Mouse (Mus musculus) ES-E14 (cell line): ENCODE results near the gene Olfr183. TPM values are rescaled to one million over a fixed set of nuclear protein-coding genes. Genes with fewer than 3 reads are reported as not detected.

Experiments
- DNase-seq: peaks from one replicate; pipeline ENCODE4 v3.0.0-alpha.2; 2013; ENCODE audit warnings: low read depth, low spot score
- H3K27ac ChIP-seq: 2 replicates; pipeline ENCODE4 v1.5.1; 2012; ENCODE audit warnings: low read depth, mild to moderate bottlenecking, low read length, moderate library complexity, mixed read lengths; ENCODE audit not compliant: poor library complexity, insufficient read depth, severe bottlenecking
- H3K36me3 ChIP-seq: 2 replicates; pipeline ENCODE4 v1.6.1; 2012; ENCODE audit warnings: mild to moderate bottlenecking, low read length, moderate library complexity, mixed read lengths; ENCODE audit not compliant: control insufficient read depth, poor library complexity, insufficient read depth, severe bottlenecking
- H3K4me1 ChIP-seq, 2 experiments: fragments of 150-350 bp in 1 of 2; sonication (generic) in 1 of 2; 2 replicates each; pipeline ENCODE4 v1.6.1; 2012; ENCODE audit warnings: low read length in 2 of 2, mild to moderate bottlenecking in 1 of 2, mixed read lengths in 1 of 2; ENCODE audit not compliant: control insufficient read depth in 2 of 2, insufficient read depth in 2 of 2, poor library complexity in 1 of 2
- H3K4me3 ChIP-seq, 2 experiments: fragments of 150-350 bp in 1 of 2; sonication (generic) in 1 of 2; 2 replicates each; pipeline ENCODE4 v1.5.1; 2012; ENCODE audit warnings: low read length in 2 of 2, low read depth in 1 of 2, mild to moderate bottlenecking in 1 of 2, mixed read lengths in 1 of 2; ENCODE audit not compliant: insufficient read depth in 1 of 2, poor library complexity in 1 of 2, severe bottlenecking in 1 of 2
- H3K9ac ChIP-seq: 2 replicates; pipeline ENCODE4 v1.6.1; 2012; ENCODE audit warnings: low read depth, mild to moderate bottlenecking, low read length, mixed read lengths; ENCODE audit not compliant: poor library complexity, insufficient read depth, severe bottlenecking
- H3K9me3 ChIP-seq: fragments of 150-350 bp; sonication (generic); 2 replicates; pipeline ENCODE4 v1.6.1; 2012; ENCODE audit warnings: low read depth, mild to moderate bottlenecking, low read length; ENCODE audit not compliant: control insufficient read depth, insufficient read depth
- CHD2 ChIP-seq: IDR thresholded peaks from 2 replicates; pipeline ENCODE4 v1.6.1; 2014; ENCODE audit warnings: mild to moderate bottlenecking, low read depth, low read length, inconsistent platforms
- HCFC1 ChIP-seq: IDR thresholded peaks from 2 replicates; pipeline ENCODE4 v1.6.1; 2012; ENCODE audit warnings: low read length, inconsistent platforms, borderline replicate concordance; ENCODE audit not compliant: insufficient read depth
- MAFK ChIP-seq: IDR thresholded peaks from 2 replicates; pipeline ENCODE4 v1.6.1; 2014; ENCODE audit warnings: mild to moderate bottlenecking, low read depth, low read length, inconsistent platforms; ENCODE audit not compliant: insufficient read depth
- ZC3H11A ChIP-seq: IDR thresholded peaks from 2 replicates; pipeline ENCODE4 v1.6.1; 2012; ENCODE audit warnings: low read depth, mild to moderate bottlenecking, inconsistent platforms, low read length, borderline replicate concordance
- ZNF384 ChIP-seq: IDR thresholded peaks from 2 replicates; pipeline ENCODE4 v1.6.1; 2012; ENCODE audit warnings: low read depth, low read length, inconsistent platforms
- in situ Hi-C, 2 experiments: fragments of 600-800 bp; cut with MboI; formaldehyde crosslinking; loops; one replicate each; pipeline ENCODE4 v1.15.1; 2025; ENCODE audit warnings: low sequenced_read_pairs in 2 of 2, inconsistent platforms in 1 of 2; ENCODE audit not compliant: unreplicated experiment in 2 of 2
- total RNA-seq: library from RNA; depleted of rRNA; stranded (reverse); fragments of 300-350 nt; gene quantifications from 2 replicates; pipeline ENCODE4 v1.2.3, GENCODE M21; 2012; rRNA removed

The Olfr183 gene
- not detected in 2 replicates for total RNA-seq

- DNase-seq: no peak
- no peaks in the 10 kb centered on the region for H3K9me3 ChIP-seq
- TF ChIP-seq HCFC1 (no peak), MAFK (no peak), CHD2 (no peak), ZC3H11A (no peak), ZNF384 (no peak)
- H3K36me3 ChIP-seq: no peaks in the 10 kb centered on the region
- no peak within 1 kb of the TSS for H3K27ac ChIP-seq
- in situ Hi-C loops: no loop called here
- no peak within 1 kb of the TSS for H3K9ac ChIP-seq
- no peak within 1 kb of the TSS for H3K4me3 ChIP-seq
- H3K4me1 ChIP-seq: no peaks in the 10 kb centered on the region
Observed at GRCm38 (mm10) chr16:58995057-58995456, at the start of gene Olfr183. Olfr183 (plus strand) TSS chr16:58995357.

- TF ChIP-seq MAFK (no peak), HCFC1 (no peak), ZNF384 (no peak), ZC3H11A (no peak), CHD2 (no peak)
- Histone ChIP-seq H3K36me3 (no peaks in the 10 kb centered on the region), H3K4me1 (no peaks in the 10 kb centered on the region), H3K9me3 (no peaks in the 10 kb centered on the region), H3K9ac (no peak overlapping the region), H3K27ac (no peak overlapping the region), H3K4me3 (no peak overlapping the region)
- no peak for DNase-seq
- in situ Hi-C loops: no loop called here
Observed at GRCm38 (mm10) chr16:59007146-59007545, 12.0 kb downstream of the Olfr183 start.

GRCm38 (mm10) chr16:59013357-59014018, 18.3 kb downstream of the Olfr183 start:
- no peak overlapping the region for H3K27ac ChIP-seq
- no peak overlapping the region for H3K4me3 ChIP-seq
- H3K9ac ChIP-seq: no peak overlapping the region
- no peaks in the 10 kb centered on the region for H3K9me3 ChIP-seq
- in situ Hi-C loops: no loop called here
- no peak for DNase-seq
- TF ChIP-seq MAFK (no peak), HCFC1 (no peak), ZC3H11A (no peak), CHD2 (no peak), ZNF384 (no peak)
- H3K4me1 ChIP-seq: no peaks in the 10 kb centered on the region
- H3K36me3 ChIP-seq: no peaks in the 10 kb centered on the region

- no peak for DNase-seq
- no peak for TF ChIP-seq ZC3H11A
- Histone ChIP-seq H3K4me3 (no peak within 1 kb of the TSS), H3K9ac (no peak within 1 kb of the TSS), H3K9me3 (no peaks in the 10 kb centered on the region), H3K4me1 (no peaks in the 10 kb centered on the region), H3K36me3 (no peaks in the 10 kb centered on the region), H3K27ac (no peak within 1 kb of the TSS)
- in situ Hi-C loops: no loop called here
Observed at GRCm38 (mm10) chr16:59030191-59030590, 35.0 kb downstream of the Olfr183 start, which contains the start of gene Olfr186. Olfr186 (minus strand) TSS chr16:59030291.

- no peaks in the 10 kb centered on the region for H3K36me3 ChIP-seq
- H3K4me3 ChIP-seq: no peak within 1 kb of the TSS
- no peaks in the 10 kb centered on the region for H3K9me3 ChIP-seq
- H3K9ac ChIP-seq: no peak within 1 kb of the TSS
- no peak within 1 kb of the TSS for H3K27ac ChIP-seq
- no peak for DNase-seq
- TF ChIP-seq CHD2: no peak
- TF ChIP-seq MAFK: no peak
- TF ChIP-seq ZC3H11A: no peak
- no peak for TF ChIP-seq ZNF384
- TF ChIP-seq HCFC1: no peak
- in situ Hi-C loops: no loop called here
- H3K4me1 ChIP-seq: no peaks in the 10 kb centered on the region
Observed at GRCm38 (mm10) chr16:59039710-59040109, 44.6 kb downstream of the Olfr183 start, which contains the start of gene Olfr187. Olfr187 (minus strand) TSS chr16:59039767.
